Mouse (Mus musculus): Measurements from ENCODE around the gene Grid2. TPM values are rescaled to one million over a fixed set of nuclear protein-coding genes. Genes with fewer than 3 reads are reported as not detected.

The Grid2 gene
- total and polyA plus RNA-seq, 3 experiments: not detected

- no peak for TF ChIP-seq RAD21 (IDR thresholded peaks at IDR 0.05; ENCODE audit: low read depth, low read length)
- no peaks in the 10 kb centered on the region for H3K9me3 ChIP-seq (replicated peaks; ENCODE audit: insufficient read depth, low read length)
- H3K4me1 ChIP-seq (ENCODE audit: control insufficient read depth in 1 of 2, insufficient read depth in 2 of 2, low read length in 2 of 2): no peaks in the 10 kb centered on the region
- H3K9ac ChIP-seq (ENCODE audit: control insufficient read depth, low read depth, low read length, poor library complexity, severe bottlenecking): no peak overlapping the region
- no peaks in the 10 kb centered on the region for H3K36me3 ChIP-seq (ENCODE audit: control insufficient read depth in 1 of 2, insufficient read depth in 2 of 2, low read length in 2 of 2)
- no peaks in the 10 kb centered on the region for H3K27me3 ChIP-seq (ENCODE audit: control insufficient read depth in 1 of 2, insufficient read depth in 2 of 2, low read length in 2 of 2)
- no peak for DNase-seq (ENCODE audit: low read depth, low spot score)
- H3K79me2 ChIP-seq (ENCODE audit: control insufficient read depth, insufficient read depth, low read length, poor library complexity): no peaks in the 10 kb centered on the region
- no peak overlapping the region for H3K4me3 ChIP-seq (ENCODE audit: control insufficient read depth in 1 of 2, insufficient read depth in 1 of 2, low read depth in 2 of 2, low read length in 2 of 2)
- no peak overlapping the region for H3K27ac ChIP-seq (ENCODE audit: control insufficient read depth, low read depth, low read length)
Observed at GRCm38 (mm10) chr6:64448864-64449355, 1193.2 kb downstream of the Grid2 start.

GRCm38 (mm10) chr6:64450770-64451169, 1195.1 kb downstream of the Grid2 start:
- H3K9me3 ChIP-seq (replicated peaks; ENCODE audit: insufficient read depth, low read length): no peaks in the 10 kb centered on the region
- TF ChIP-seq TBP (IDR thresholded peaks at IDR 0.05; ENCODE audit: low read depth, low read length) (no peak), HCFC1 (IDR thresholded peaks at IDR 0.05; ENCODE audit: low read depth, low read length) (no peak), E2F4 (IDR thresholded peaks at IDR 0.05; ENCODE audit: borderline replicate concordance, low read depth, low read length) (no peak), SIN3A (IDR thresholded peaks at IDR 0.05; ENCODE audit: low read length) (no peak), GATA1 (IDR thresholded peaks at IDR 0.05; ENCODE audit: low read depth, low read length) (no peak), MAX (IDR thresholded peaks at IDR 0.05; ENCODE audit: low read length) (no peak), JUND (IDR thresholded peaks at IDR 0.05; ENCODE audit: low read depth, low read length) (no peak), MYB (IDR thresholded peaks at IDR 0.05; ENCODE audit: low read depth, low read length) (no peak), ZNF384 (IDR thresholded peaks at IDR 0.05; ENCODE audit: low read depth, low read length) (no peak), USF1 (IDR thresholded peaks at IDR 0.05; ENCODE audit: low read depth, low read length) (no peak), MXI1 (IDR thresholded peaks at IDR 0.05; ENCODE audit: low read depth, low read length) (no peak)
- H3K27ac ChIP-seq (ENCODE audit: control insufficient read depth, low read depth, low read length): no peak overlapping the region
- H3K36me3 ChIP-seq (ENCODE audit: control insufficient read depth in 1 of 2, insufficient read depth in 2 of 2, low read length in 2 of 2): no peaks in the 10 kb centered on the region
- H3K27me3 ChIP-seq (ENCODE audit: control insufficient read depth in 1 of 2, insufficient read depth in 2 of 2, low read length in 2 of 2): no peaks in the 10 kb centered on the region
- no peak for DNase-seq (ENCODE audit: low read depth, low spot score)
- no peaks in the 10 kb centered on the region for H3K4me1 ChIP-seq (ENCODE audit: control insufficient read depth in 1 of 2, insufficient read depth in 2 of 2, low read length in 2 of 2)
- H3K79me2 ChIP-seq (ENCODE audit: control insufficient read depth, insufficient read depth, low read length, poor library complexity): no peaks in the 10 kb centered on the region
- no peak overlapping the region for H3K9ac ChIP-seq (ENCODE audit: control insufficient read depth, low read depth, low read length, poor library complexity, severe bottlenecking)
- H3K4me3 ChIP-seq (ENCODE audit: control insufficient read depth in 1 of 2, insufficient read depth in 1 of 2, low read depth in 2 of 2, low read length in 2 of 2): no peak overlapping the region

GRCm38 (mm10) chr6:64479884-64480283, 1224.2 kb downstream of the Grid2 start:
- no peak for DNase-seq (ENCODE audit: low read depth, low spot score)
- no peaks in the 10 kb centered on the region for H3K9me3 ChIP-seq (replicated peaks; ENCODE audit: insufficient read depth, low read length)
- H3K79me2 ChIP-seq (ENCODE audit: control insufficient read depth, insufficient read depth, low read length, poor library complexity): no peaks in the 10 kb centered on the region
- H3K9ac ChIP-seq (ENCODE audit: control insufficient read depth, low read depth, low read length, poor library complexity, severe bottlenecking): no peak overlapping the region
- no peak overlapping the region for H3K27ac ChIP-seq (ENCODE audit: control insufficient read depth, low read depth, low read length)
- no peaks in the 10 kb centered on the region for H3K4me1 ChIP-seq (ENCODE audit: control insufficient read depth in 1 of 2, insufficient read depth in 2 of 2, low read length in 2 of 2)
- H3K27me3 ChIP-seq (ENCODE audit: control insufficient read depth in 1 of 2, insufficient read depth in 2 of 2, low read length in 2 of 2): no peaks in the 10 kb centered on the region
- H3K36me3 ChIP-seq (ENCODE audit: control insufficient read depth in 1 of 2, insufficient read depth in 2 of 2, low read length in 2 of 2): no peaks in the 10 kb centered on the region
- H3K4me3 ChIP-seq (ENCODE audit: control insufficient read depth in 1 of 2, insufficient read depth in 1 of 2, low read depth in 2 of 2, low read length in 2 of 2): no peak overlapping the region
- no peak for TF ChIP-seq POLR2AphosphoS5 (IDR thresholded peaks at IDR 0.05; ENCODE audit: borderline replicate concordance, low read depth, low read length)
- no peak for TF ChIP-seq NRF1 (IDR thresholded peaks at IDR 0.05; ENCODE audit: insufficient read depth, low read depth, low read length, poor library complexity, severe bottlenecking)
- TF ChIP-seq ZMIZ1 (IDR thresholded peaks at IDR 0.05; ENCODE audit: low read depth, low read length): no peak
- TF ChIP-seq BHLHE40 (IDR thresholded peaks at IDR 0.05; ENCODE audit: borderline replicate concordance, low read depth, low read length): no peak
- no peak for TF ChIP-seq GABPA (IDR thresholded peaks at IDR 0.05; ENCODE audit: low read depth, low read length)
- no peak for TF ChIP-seq HCFC1 (IDR thresholded peaks at IDR 0.05; ENCODE audit: low read depth, low read length)
- TF ChIP-seq MEF2A (IDR thresholded peaks at IDR 0.05; ENCODE audit: extremely low read depth, insufficient replicate concordance, low read depth, low read length, poor library complexity, severe bottlenecking): no peak
- TF ChIP-seq MAZ (IDR thresholded peaks at IDR 0.05; ENCODE audit: low read depth, low read length): no peak
- no peak for TF ChIP-seq SIN3A (IDR thresholded peaks at IDR 0.05; ENCODE audit: low read length)
- no peak for TF ChIP-seq SMC3 (IDR thresholded peaks at IDR 0.05; ENCODE audit: low read depth, low read length)

All from MEL (cell line).